Mouse (Mus musculus) kidney, postnatal 4 days (tissue): Measurements from ENCODE around the gene Dpm3.
A peak's percentile ranks its signal among the peaks of the same experiment; 100 is the strongest.

Source experiments
- DNase-seq, 2 experiments: peaks; one replicate each; pipeline ENCODE4 v3.0.0; 2021; ENCODE audit warnings: mixed read lengths in 2 of 2

Gene Dpm3

GRCm38 (mm10) chr3:89270891-89271290, 11.7 kb downstream of the Dpm3 start:
- DNase-seq = peak; percentile 50 to 66

DNA sequence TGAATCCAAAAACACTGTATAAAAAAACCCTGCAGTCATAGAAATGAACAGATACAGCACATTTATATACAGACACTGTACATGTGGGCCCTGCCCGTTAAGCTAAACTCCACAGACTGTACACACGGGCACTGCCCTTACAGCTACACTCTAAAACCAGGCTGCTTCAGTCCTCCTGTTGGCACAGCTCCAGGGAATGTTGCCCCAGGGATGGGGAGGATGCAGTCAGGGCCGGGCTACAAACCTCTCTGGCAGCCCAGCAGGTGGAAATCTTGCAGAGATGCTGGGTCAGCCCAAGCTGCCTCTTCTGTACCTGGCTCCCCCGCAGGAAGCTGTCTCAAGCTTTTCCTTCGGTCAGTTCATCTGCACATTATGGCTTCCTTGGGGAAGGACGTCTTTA, 12.6 kb downstream of the Dpm3 start:
- DNase-seq = peak; percentile 52 to 64

GRCm38 (mm10) chr3:89276061-89276460, 16.9 kb downstream of the Dpm3 start:
- no peak for DNase-seq

DNA sequence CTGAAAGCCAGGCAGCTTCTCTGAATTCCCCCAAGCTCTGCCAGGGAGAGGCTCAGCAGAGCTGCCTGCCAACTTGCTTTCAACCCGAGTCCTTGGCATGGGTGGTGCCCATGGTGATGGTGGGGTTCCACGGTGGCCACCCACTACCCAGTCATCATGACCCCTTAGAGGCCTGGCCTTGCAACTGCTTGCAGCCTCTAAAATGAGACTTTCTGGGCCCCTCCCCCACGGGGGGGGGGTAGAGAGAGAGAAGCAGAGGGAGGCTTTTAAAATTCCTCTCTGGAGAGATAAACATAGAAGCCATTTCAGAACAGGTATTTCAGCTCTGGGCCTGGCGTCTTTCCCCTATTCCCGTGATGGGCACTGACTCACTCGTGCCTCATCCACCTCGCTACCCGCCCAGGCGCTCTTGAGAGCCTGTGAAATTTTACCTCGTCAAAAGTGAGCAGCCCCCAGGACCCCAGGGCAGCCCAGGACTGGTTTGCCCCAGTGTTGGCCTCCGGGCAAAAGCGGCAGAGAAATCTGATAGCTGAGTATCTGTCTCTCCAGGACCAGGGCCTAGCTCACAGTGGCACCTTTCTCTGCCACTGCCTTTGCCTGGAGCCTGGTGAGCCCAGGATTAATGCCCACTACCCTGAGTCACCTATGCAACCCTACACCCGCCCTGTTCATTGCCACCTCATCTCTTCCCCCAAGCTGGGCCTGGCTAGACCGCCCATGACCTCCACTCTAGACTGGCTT, 18.3 kb downstream of the Dpm3 start:
- peak; percentile 48 to 68 for DNase-seq

DNA sequence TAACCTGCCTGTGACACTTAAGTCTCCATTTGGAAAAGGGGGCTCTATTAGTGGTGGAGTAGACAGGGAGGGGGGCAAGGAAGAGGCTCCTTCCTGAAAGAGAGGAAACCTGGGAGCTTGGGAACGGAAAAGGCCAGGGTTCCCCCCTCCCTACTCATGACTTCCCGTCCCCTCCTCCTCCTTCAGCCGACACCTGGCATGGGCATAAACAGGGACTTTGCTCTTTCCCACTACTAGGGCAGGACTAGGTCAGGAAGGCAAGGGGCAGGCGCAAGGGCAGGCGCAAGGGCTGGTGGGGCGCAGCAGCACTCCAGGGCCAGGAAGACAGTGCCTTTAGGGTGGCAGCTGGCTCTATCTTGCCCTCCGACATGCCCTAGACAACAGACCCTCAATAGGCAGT, 18.9 kb downstream of the Dpm3 start:
- DNase-seq = peak; percentile 68 to 79

GRCm38 (mm10) chr3:89278643-89279042, 19.5 kb downstream of the Dpm3 start:
- peak in 1 of 2 experiments; percentile 35 for DNase-seq

DNA sequence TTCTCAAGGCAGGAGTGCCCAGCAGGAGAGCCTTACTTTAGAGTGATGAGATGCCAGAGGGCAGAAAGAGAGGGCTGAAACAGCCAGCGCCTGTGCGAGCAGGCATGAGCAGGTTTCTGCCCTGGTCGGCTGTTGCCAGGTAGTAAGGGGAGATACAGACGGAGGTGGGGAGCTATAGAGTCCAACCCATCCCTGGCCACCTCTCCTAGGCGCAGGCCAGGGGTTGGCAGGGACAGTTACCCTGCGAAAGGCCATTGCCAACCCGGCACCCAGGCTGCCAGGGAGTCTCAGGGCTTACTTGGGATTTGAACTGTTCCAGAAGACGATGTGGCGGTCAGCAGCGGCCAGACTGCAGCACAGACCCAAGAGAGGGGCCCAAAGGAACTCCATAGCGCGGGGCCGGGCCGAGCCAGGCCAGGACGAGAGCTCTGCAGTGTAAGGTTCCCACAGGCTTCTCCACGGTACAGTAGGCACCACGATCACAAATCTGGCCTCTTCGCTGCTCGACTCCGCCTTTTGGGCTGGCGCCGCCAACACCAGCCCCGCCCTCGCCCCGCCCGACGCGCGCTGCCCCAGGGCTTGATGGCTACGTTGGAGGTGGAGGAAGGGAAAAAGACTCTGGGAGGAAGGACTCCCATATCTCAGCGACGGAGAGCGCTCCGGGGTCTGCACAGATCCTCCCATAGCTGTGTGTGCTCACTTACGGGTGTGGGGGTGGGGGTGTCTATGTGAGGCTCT, 20.2 kb downstream of the Dpm3 start:
- DNase-seq = peak; percentile 91 to 95

GRCm38 (mm10) chr3:89280050-89280605, 21.0 kb downstream of the Dpm3 start:
- peak; percentile 47 to 61 for DNase-seq

GRCm38 (mm10) chr3:89280606-89281511, 21.7 kb downstream of the Dpm3 start, which contains the start of gene Efna1:
TSS of gene Efna1 (minus strand) at chr3:89281142.
- DNase-seq = peak; percentile 78 to 84

- peak; percentile 92 to 93 for DNase-seq
Observed at GRCm38 (mm10) chr3:89281579-89282290, 22.6 kb downstream of the Dpm3 start.

GRCm38 (mm10) chr3:89282291-89282643, 23.1 kb downstream of the Dpm3 start:
- DNase-seq = no peak

- DNase-seq = no peak
Observed at GRCm38 (mm10) chr3:89284261-89284660, 25.1 kb downstream of the Dpm3 start.

- no peak for DNase-seq
Observed at GRCm38 (mm10) chr3:89285526-89285925, 26.4 kb downstream of the Dpm3 start.

GRCm38 (mm10) chr3:89287286-89287685, 28.1 kb downstream of the Dpm3 start:
- no peak for DNase-seq

- DNase-seq = peak; percentile 21 to 50
Observed at GRCm38 (mm10) chr3:89288503-89288928, 29.4 kb downstream of the Dpm3 start.

DNA sequence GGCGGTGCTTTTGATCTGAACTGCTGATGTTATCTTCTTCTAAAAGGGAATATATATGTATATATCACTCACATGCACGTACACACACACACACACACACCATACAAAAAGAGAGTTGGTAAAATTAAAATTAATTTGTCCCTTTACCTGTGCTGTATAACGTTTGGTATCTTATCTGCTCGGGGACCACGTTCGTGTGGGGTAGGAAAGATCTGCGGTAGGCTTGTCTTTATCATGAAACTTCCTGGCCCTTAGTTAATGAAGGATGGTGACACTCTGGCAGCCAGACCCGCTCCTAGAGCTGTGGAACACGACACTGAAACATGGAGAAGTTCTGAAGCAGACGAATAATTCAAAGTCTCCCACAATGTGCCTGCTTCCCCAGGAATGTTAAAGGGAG, 32.7 kb downstream of the Dpm3 start:
- DNase-seq = no peak

DNA sequence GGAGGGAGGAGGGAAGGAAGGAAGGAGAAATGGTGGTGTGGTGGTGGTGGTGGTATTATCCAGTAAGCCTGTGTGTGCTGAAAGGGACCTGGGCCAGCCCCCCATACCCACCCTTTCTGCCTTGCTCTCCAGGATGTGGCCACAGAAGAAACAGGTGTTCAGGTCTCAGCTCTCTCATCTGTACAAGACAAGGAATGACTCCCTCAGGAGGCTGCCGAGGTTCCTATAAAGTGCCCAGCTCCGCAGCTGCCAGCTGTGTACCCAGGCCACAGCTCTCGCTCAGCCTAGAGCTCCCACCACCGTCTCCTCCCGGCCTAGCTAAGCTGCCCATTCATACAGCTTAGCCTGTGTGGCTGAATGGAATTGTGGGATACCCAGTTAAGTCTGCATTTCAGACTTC, 33.1 kb downstream of the Dpm3 start:
- no peak for DNase-seq

GRCm38 (mm10) chr3:89293247-89293918, 34.2 kb downstream of the Dpm3 start:
- DNase-seq = no peak

DNA sequence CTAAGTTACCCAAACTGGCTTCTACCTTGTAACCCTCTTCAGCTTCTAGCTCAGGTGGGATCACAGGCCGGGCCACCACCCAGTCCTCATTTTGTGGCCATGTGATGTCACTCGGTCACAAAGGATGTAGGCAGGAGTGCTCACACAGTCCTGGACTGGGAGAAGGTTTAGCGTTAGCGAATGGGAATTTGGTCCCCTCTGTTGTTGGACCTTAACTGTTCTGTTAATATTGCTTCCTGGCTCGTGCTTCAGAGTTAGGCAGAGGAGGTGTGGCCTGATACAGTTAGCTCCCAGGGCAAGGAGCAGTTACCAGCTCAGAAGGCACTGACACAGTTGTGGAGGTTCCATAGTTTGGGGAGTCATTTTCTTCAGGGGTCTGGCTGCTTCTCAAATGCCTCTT, 35.0 kb downstream of the Dpm3 start:
- DNase-seq = no peak

DNA sequence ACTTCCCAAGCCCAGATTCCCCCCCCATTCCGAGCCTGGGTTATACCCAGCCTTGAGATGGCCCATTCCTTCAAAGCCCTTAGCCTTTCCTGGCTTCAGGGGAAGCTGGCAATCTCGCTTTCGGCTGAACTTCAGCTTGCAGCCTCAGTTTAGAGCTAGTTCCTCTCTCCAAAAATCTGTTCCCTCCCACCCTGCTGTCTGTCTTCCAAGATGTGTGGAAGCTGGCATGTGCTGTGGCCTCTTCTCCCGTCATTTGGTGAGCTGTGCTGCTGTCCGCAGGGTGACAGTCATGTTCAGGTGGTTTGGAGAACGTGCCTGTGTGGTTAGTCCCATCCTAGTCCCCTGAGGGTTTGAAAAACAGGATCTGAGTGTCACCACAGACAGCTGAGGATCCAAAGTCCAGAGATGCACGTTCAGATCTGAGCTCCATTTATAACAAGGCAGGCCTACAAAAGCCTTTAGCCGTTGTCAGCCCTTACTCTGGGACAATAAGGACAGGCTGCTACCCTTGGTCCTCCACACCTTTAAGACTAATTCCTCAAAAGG, 36.6 kb downstream of the Dpm3 start:
- no peak for DNase-seq

- DNase-seq = no peak
Observed at GRCm38 (mm10) chr3:89296761-89297396, 37.7 kb downstream of the Dpm3 start.
